Mouse (Mus musculus) erythroblast, embryonic 14.5 days (primary cell): ENCODE data around the gene Psmd9.

ENCODE experiments used
- GATA1 ChIP-seq: IDR thresholded peaks from 2 replicates; pipeline ENCODE4 v1.6.1; 2012; ENCODE audit warnings: low read length, inconsistent platforms, mixed read lengths
- TAL1 ChIP-seq: IDR thresholded peaks from 3 replicates; pipeline ENCODE4 v1.6.1; 2012; ENCODE audit warnings: low read length, inconsistent platforms, mixed read lengths

- no peak for TF ChIP-seq GATA1
- no peak for TF ChIP-seq TAL1
Observed at GRCm38 (mm10) chr5:123226851-123227250, 57.6 kb downstream of the Psmd9 start.
